Mouse (Mus musculus) naive thymus-derived CD4-positive, alpha-beta T cell, adult 2 months (primary cell): ENCODE measurements around the gene Cep104.

ENCODE experiments used
- DNase-seq: peaks from one replicate; pipeline ENCODE4 v3.0.0-alpha.2; 2011; ENCODE audit warnings: low read depth

Gene Cep104

DNA sequence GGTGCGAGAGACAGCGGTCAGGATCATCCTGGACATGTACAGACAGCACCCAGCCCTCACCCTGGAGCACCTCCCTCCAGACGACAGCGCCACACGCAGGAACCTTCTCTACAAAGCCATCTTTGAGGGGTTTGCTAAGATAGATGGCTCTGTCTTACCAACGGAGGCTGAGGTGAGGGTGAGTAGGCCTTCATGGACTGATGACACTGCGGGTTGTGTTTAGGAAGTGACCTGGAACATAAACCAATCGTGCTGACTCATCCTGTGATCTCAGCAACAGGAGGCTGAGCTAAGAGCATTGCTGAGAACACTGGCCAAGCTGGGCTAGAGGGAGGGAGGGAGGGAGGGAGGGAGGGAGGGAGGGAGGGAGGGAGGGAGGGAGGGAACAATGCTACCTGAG, 18.5 kb downstream of the Cep104 start:
- DNase-seq, result no peak

- no peak for DNase-seq
Measured at GRCm38 (mm10) chr4:154005488-154005887, 30.5 kb downstream of the Cep104 start.

DNA sequence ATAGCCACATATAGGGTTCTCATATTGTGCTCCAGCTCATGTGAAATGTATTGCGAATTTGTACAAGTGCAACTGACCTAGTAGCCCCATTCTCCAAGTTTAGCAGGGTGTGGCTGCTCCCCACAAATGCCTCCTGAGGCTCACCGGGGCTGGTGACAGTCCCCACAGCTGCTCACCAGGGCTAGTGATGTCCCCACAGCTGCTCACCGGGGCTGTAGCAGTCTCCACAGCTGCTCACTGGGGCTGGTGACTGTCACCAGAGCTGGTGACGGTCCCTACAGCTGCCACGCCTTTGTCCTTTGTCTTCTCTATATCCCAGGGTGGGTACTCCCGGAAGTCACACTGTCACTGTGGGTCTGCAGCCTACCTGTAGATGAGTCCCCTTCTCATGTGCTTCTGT, 31.3 kb downstream of the Cep104 start:
- no peak for DNase-seq

GRCm38 (mm10) chr4:154007759-154008158, 32.8 kb downstream of the Cep104 start:
- DNase-seq, result no peak

- DNase-seq, result no peak
Measured at GRCm38 (mm10) chr4:154010907-154011645, 36.1 kb downstream of the Cep104 start.

DNA sequence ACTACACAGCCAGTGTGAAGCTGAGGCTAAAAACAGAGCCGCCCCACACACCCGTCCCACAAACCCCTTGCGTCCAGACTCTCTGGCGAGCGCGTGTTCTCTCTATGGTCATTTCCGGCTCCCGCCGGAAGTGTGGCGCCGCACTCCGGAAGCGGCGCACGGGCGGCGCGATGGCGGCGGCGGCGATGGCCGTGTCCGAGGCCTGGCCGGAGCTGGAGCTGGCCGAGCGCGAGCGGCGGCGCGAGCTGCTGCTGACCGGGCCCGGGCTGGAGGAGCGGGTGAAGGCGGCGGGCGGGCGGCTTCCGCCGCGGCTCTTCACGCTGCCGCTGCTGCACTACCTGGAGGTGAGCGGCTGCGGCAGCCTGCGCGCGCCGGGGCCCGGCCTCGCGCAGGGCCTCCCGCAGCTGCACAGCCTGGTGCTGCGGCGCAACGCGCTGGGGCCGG, 36.7 kb downstream of the Cep104 start, which contains the start of gene Lrrc47:
Gene Lrrc47, plus strand, starts transcription at position 86 of the 444 bp plus-strand sequence.
- DNase-seq, result peak; percentile 75

GRCm38 (mm10) chr4:154012132-154012882, 37.3 kb downstream of the Cep104 start:
- peak; percentile 39 for DNase-seq

DNA sequence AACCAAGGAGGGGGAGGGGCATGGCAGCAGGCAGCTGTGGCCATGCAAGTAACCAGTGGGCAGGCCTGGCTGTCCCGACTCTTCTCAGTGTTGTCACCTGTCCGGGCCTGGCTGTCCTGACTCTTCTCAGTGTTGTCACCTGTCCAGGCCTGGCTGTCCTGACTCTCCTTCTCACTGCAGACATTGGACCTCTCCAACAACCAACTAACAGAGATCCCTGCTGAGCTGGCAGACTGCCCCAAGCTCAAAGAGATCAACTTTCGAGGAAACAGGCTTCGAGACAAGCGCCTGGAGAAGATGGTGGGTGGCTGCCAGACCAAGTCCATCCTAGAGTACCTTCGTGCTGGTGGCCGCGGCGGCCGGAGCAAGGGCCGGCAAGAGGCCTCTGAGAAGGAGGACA, 40.5 kb downstream of the Cep104 start:
- no peak for DNase-seq

DNA sequence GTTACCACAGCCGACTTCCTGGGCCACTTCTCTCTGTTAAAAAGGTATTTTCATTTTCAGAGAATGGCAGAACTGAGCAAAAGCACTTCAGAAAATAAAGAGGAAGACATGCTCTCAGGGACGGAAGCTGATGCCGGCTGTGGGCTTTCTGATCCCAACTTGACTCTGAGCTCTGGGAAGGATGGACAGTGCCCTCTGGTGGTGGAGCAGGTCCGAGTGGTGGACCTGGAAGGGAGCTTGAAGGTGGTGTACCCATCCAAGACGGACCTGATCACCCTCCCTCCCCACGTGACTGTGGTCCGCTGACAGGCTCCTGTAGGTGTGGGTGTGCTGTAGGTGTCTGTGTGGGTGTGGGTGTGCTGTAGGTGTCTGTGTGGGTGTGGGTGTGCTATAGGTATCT, 44.6 kb downstream of the Cep104 start:
- DNase-seq, result peak; percentile 43

- DNase-seq, result no peak
Measured at GRCm38 (mm10) chr4:154021432-154021831, 46.4 kb downstream of the Cep104 start.

GRCm38 (mm10) chr4:154022407-154022806, 47.4 kb downstream of the Cep104 start:
- DNase-seq, result no peak

- no peak for DNase-seq
Measured at GRCm38 (mm10) chr4:154022844-154023243, 47.9 kb downstream of the Cep104 start.

GRCm38 (mm10) chr4:154023754-154024601, 49.0 kb downstream of the Cep104 start:
- no peak for DNase-seq

GRCm38 (mm10) chr4:154024729-154025521, 49.9 kb downstream of the Cep104 start:
- DNase-seq, result no peak

- DNase-seq, result no peak
Measured at GRCm38 (mm10) chr4:154025641-154026440, 50.8 kb downstream of the Cep104 start, which contains the start of gene Smim1. Gene Smim1 (minus strand): TSS chr4:154026230.

GRCm38 (mm10) chr4:154026441-154026761, 51.4 kb downstream of the Cep104 start:
- no peak for DNase-seq

- DNase-seq, result no peak
Measured at GRCm38 (mm10) chr4:154028066-154028465, 53.1 kb downstream of the Cep104 start.

GRCm38 (mm10) chr4:154028646-154029045, 53.7 kb downstream of the Cep104 start:
- DNase-seq, result peak; percentile 35

DNA sequence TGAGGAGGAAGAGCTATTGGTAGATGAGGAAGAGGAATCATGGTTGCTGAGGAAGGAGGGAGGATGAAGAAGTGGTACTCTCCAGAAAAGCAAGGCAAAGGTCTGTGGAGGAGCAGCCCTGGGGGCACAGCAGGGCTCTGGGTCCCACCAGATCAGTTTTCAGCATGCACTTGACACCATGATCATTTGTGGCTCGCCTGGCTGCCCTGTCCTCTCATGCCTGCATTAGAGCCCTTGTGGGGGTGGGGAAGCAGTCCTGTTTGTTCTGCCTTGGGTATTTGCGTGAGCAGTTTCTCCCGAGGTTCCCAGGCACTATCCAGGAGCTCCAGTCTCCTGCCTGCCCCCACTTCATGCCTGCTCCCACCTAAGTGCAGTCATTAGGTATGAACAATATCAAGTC, 62.1 kb downstream of the Cep104 start:
- no peak for DNase-seq

DNA sequence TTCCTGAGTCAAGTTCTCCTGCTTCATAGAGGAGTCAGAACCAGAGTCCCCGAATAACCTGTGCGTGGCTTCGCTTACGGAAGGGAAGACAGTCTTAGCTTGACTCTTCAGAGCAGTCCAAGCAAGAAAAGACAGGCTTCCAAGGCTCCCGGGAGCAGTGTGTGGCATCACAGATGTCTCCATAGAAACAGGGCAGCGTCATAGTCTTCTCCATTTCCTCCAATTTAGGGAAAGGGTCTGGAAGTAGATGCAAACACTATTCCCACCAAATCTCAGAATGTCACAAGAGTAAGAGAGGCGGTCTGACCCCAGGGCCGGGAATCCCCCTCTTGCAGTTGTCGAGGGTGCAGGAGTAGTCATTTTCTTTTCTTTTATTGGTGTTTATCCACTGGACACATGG, 67.6 kb downstream of the Cep104 start, which contains the start of gene Ccdc27:
Gene Ccdc27, minus strand, starts transcription at position 101 of the 400 bp plus-strand sequence.
- DNase-seq, result no peak

DNA sequence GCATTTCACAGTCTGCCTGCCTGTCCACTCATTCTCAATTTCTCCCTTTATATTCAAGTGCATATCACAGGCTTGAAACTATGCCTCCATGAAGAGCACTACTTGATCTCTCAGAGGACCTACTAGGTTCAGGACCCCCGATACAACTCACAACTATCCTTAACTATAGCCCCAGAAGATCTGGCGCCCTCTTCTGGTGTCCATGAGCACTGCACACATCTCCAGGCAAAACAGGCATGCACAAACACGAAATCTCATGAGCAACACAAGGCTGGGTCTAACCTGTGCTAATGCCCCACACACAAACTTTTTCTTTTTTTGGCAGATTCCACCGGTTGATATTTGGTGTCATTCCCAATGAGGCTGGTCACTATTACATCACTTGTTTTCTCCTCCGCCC, 70.8 kb downstream of the Cep104 start:
- DNase-seq, result no peak
